Mouse (Mus musculus) midbrain, embryonic 16.5 days (tissue): ENCODE measurements around the gene Psmc3ip. TPM values are rescaled to one million over a fixed set of nuclear protein-coding genes. Genes with fewer than 3 reads are reported as not detected.

Experiments
- ATAC-seq: fragments of 200-750 bp; cut with Nextera tagmentation; 2 replicates; pipeline ENCODE4 v1.8.0; 2017; ENCODE audit warnings: moderate TSS enrichment
- H3K27ac ChIP-seq: fragments of 300-500 bp; sonication (generic); 2 replicates; pipeline ENCODE4 v1.5.1; 2014; ENCODE audit warnings: mild to moderate bottlenecking, low read length, mixed read lengths
- H3K27me3 ChIP-seq: fragments of 300-500 bp; sonication (generic); 2 replicates; pipeline ENCODE4 v1.6.1; 2014; ENCODE audit warnings: low read depth, low read length, mixed read lengths; ENCODE audit not compliant: control insufficient read depth, insufficient read depth
- H3K36me3 ChIP-seq: fragments of 300-500 bp; sonication (generic); 2 replicates; pipeline ENCODE4 v1.6.1; 2014; ENCODE audit warnings: mild to moderate bottlenecking, low read length, moderate library complexity, mixed read lengths; ENCODE audit not compliant: control insufficient read depth, insufficient read depth
- H3K4me1 ChIP-seq: fragments of 300-500 bp; sonication (generic); 2 replicates; pipeline ENCODE4 v1.6.1; 2014; ENCODE audit warnings: mild to moderate bottlenecking, low read length, mixed read lengths; ENCODE audit not compliant: control insufficient read depth, insufficient read depth
- H3K4me2 ChIP-seq: fragments of 300-500 bp; sonication (generic); 2 replicates; pipeline ENCODE4 v1.6.1; 2014; ENCODE audit warnings: mild to moderate bottlenecking, low read length, mixed read lengths
- H3K4me3 ChIP-seq: fragments of 300-500 bp; sonication (generic); 2 replicates; pipeline ENCODE4 v1.5.1; 2014; ENCODE audit warnings: low read depth, mild to moderate bottlenecking, low read length, moderate library complexity, mixed read lengths
- H3K9ac ChIP-seq: fragments of 300-500 bp; sonication (generic); 2 replicates; pipeline ENCODE4 v1.6.1; 2014; ENCODE audit warnings: low read depth, low read length, mixed read lengths
- H3K9me3 ChIP-seq: fragments of 300-500 bp; sonication (generic); replicated peaks from 2 replicates; pipeline ENCODE4 v1.6.1; 2014; ENCODE audit warnings: mild to moderate bottlenecking, low read length, mixed read lengths; ENCODE audit not compliant: control insufficient read depth, poor library complexity, severe bottlenecking
- WGBS: fragments of 180-500 bp; shearing (Covaris S2); extraction: QIAGEN DNeasy Blood & Tissue Kit; methylation state at CpG from one replicate; pipeline ENCODE4 v1.1.7; 2014; 5-methylcytosine and 5-hydroxymethylcytosine counted together
- polyA plus RNA-seq: library from polyadenylated mRNA; unstranded; fragments of >200 nt; fragmentation: Nextera tagmentation; extraction: Ambion mirVana; gene quantifications from 2 replicates; pipeline ENCODE4 v1.2.1, GENCODE M21; 2015

Psmc3ip gene
- 15.2 and 17.6 TPM in 2 replicates for polyA plus RNA-seq

- Histone ChIP-seq H3K4me2 (peak within 1 kb of the TSS; percentile 91), H3K27ac (peak within 1 kb of the TSS; percentile 93), H3K9me3 (no peaks in the 10 kb centered on the region), H3K9ac (peak within 1 kb of the TSS; percentile 85), H3K4me1 (peaks cover 16% of the 10 kb centered on the region), H3K4me3 (peak within 1 kb of the TSS; percentile 79), H3K36me3 (peaks cover 50% of the 10 kb centered on the region), H3K27me3 (no peaks in the 10 kb centered on the region)
- ATAC-seq, result peak; percentile 97
- 2% methylated on average over 43 of the region's 43 CpGs for WGBS
Measured at GRCm38 (mm10) chr11:101095314-101096024, at the start of gene Psmc3ip. Gene Psmc3ip, minus strand, starts transcription at chr11:101095436.

GRCm38 (mm10) chr11:101143338-101144225 is 48.3 kb upstream of the Psmc3ip start:
- Histone ChIP-seq H3K9me3 (no peaks in the 10 kb centered on the region), H3K4me1 (peaks cover 16% of the 10 kb centered on the region), H3K4me3 (peak overlapping the region; percentile 14), H3K4me2 (peak overlapping the region; percentile 44), H3K9ac (peak overlapping the region; percentile 0; the same call in 1 of the 2 replicates), H3K27ac (peak overlapping the region; percentile 61), H3K27me3 (no peaks in the 10 kb centered on the region), H3K36me3 (no peaks in the 10 kb centered on the region)
- ATAC-seq, result peak; percentile 76; the same call in 1 of the 2 replicates
- WGBS, result 19% methylated on average over 18 of the region's 19 CpGs

GRCm38 (mm10) chr11:101142215-101142967 is 47.2 kb upstream of the Psmc3ip start:
- Histone ChIP-seq H3K4me3 (no peak overlapping the region), H3K36me3 (no peaks in the 10 kb centered on the region), H3K9ac (no peak overlapping the region), H3K9me3 (no peaks in the 10 kb centered on the region), H3K4me2 (no peak overlapping the region), H3K27ac (no peak overlapping the region), H3K27me3 (no peaks in the 10 kb centered on the region), H3K4me1 (peaks cover 16% of the 10 kb centered on the region)
- ATAC-seq, result no peak
- WGBS, result 91% methylated on average over 10 of the region's 10 CpGs

- 80% methylated on average over 8 of the region's 8 CpGs for WGBS
- no peak overlapping the region for H3K4me2 ChIP-seq
Measured at GRCm38 (mm10) chr11:101141088-101141487, 45.9 kb upstream of the Psmc3ip start.

GRCm38 (mm10) chr11:101140164-101140819 is 45.1 kb upstream of the Psmc3ip start:
- H3K9me3 ChIP-seq, result no peaks in the 10 kb centered on the region
- H3K27ac ChIP-seq, result peak overlapping the region; percentile 31
- 46% methylated on average over 27 of the region's 27 CpGs for WGBS
- ATAC-seq, result no peak
- peaks cover 6% of the 10 kb centered on the region for H3K4me1 ChIP-seq
- H3K4me2 ChIP-seq, result peak overlapping the region; percentile 47
- H3K27me3 ChIP-seq, result no peaks in the 10 kb centered on the region
- H3K9ac ChIP-seq, result peak overlapping the region; percentile 60
- H3K4me3 ChIP-seq, result peak overlapping the region; percentile 26
- no peaks in the 10 kb centered on the region for H3K36me3 ChIP-seq

More at GRCm38 (mm10) chr11:101141088-101141487, 45.9 kb upstream of the Psmc3ip start:
- Histone ChIP-seq H3K9ac (no peak overlapping the region), H3K36me3 (no peaks in the 10 kb centered on the region), H3K4me1 (peaks cover 9% of the 10 kb centered on the region), H3K4me3 (no peak overlapping the region), H3K27me3 (no peaks in the 10 kb centered on the region), H3K9me3 (no peaks in the 10 kb centered on the region), H3K27ac (no peak overlapping the region)
- ATAC-seq, result no peak

GRCm38 (mm10) chr11:101138536-101139181 is 43.4 kb upstream of the Psmc3ip start:
- Histone ChIP-seq H3K27me3 (no peaks in the 10 kb centered on the region), H3K9ac (peak overlapping the region; percentile 3; the same call in 1 of the 2 replicates), H3K4me3 (no peak overlapping the region), H3K36me3 (no peaks in the 10 kb centered on the region), H3K27ac (no peak overlapping the region; the same call in 1 of the 2 replicates), H3K4me1 (peaks cover 3% of the 10 kb centered on the region; the same call in 1 of the 2 replicates), H3K4me2 (peak overlapping the region; percentile 36), H3K9me3 (no peaks in the 10 kb centered on the region)
- no peak; the same call in 1 of the 2 replicates for ATAC-seq
- 27% methylated on average over 15 of the region's 15 CpGs for WGBS

- Histone ChIP-seq H3K27ac (no peak overlapping the region), H3K9ac (no peak overlapping the region), H3K4me3 (no peak overlapping the region), H3K4me2 (no peak overlapping the region), H3K4me1 (no peaks in the 10 kb centered on the region), H3K36me3 (no peaks in the 10 kb centered on the region), H3K9me3 (no peaks in the 10 kb centered on the region), H3K27me3 (no peaks in the 10 kb centered on the region)
- 84% methylated on average over 7 of the region's 7 CpGs for WGBS
- no peak for ATAC-seq
Measured at GRCm38 (mm10) chr11:101137000-101137399, 41.8 kb upstream of the Psmc3ip start.
